Mouse (Mus musculus): ENCODE measurements around the gene Gm13287.
"Not testable (repeated sequence)": the region's sequence is repeated elsewhere in the genome, so short reads cannot be mapped to it uniquely, and the experiment has no call there.

Gene Gm13287

DNA sequence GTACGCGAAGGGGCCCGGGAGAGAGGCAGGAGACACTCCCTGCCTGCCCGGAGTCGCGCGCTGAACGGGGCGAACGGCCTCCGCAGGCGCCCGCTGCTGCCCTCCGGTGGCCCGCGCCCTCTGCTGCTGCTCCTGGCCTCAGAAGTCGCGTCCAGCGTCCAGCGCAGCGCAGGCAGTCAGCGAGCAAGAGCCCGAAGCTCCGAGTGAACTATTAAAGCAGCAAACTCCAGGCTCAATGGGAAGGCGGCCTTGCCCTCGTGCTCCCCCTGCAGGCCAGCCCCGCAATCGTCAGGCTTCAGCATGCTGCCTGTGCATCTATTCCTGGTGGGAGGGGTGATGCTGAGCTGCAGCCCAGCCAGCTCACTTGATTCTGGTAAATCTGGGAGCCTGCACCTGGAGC lies 6.0 kb upstream of the Gm13287 start, which contains the start of gene Gm13279:
Gm13279 (plus strand) TSS at position 301 of the 400 bp plus-strand sequence.
- DNase-seq (ENCODE audit: low spot score) = not testable (repeated sequence)

- not testable (repeated sequence) for DNase-seq (ENCODE audit: low spot score)
These were observed 3.7 kb upstream of the Gm13287 start, which contains the start of gene Gm13285 for GRCm38 (mm10) chr4:88799365-88799764. Gene Gm13285, plus strand, starts transcription at chr4:88799665.

GRCm38 (mm10) chr4:88805231-88805630 lies 2.2 kb downstream of the Gm13287 start, which contains the start of gene Gm13288:
Gene Gm13288, plus strand, starts transcription at chr4:88805531.
- DNase-seq (ENCODE audit: low spot score) = not testable (repeated sequence)

- DNase-seq (ENCODE audit: low spot score) = peak; percentile 19
These were observed 2.7 kb downstream of the Gm13287 start for GRCm38 (mm10) chr4:88805761-88806160.

GRCm38 (mm10) chr4:88815928-88816327 lies 12.9 kb downstream of the Gm13287 start, which contains the start of gene Ifna7:
Gene Ifna7, plus strand, starts transcription at chr4:88816228.
- DNase-seq (ENCODE audit: low spot score) = no peak

DNA sequence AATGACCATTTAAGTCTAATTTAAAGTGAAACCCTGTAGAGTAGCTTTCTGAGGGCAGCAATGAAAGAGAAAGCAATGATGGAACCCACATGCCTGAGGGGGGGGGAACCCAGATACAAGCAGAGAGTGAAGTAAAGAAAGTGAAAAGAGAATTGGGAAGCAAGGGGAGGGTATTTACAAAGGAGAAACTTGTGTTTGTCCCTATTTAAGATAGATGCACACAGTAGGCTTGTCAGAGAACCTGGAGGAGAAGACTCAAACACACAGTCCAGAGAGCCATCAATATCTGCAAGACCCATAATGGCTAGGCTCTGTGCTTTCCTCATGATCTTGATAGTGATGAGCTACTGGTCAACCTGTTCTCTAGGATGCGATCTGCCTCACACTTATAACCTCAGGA lies 16.6 kb downstream of the Gm13287 start, which contains the start of gene Ifna11:
Ifna11 (plus strand) TSS at position 301 of the 400 bp plus-strand sequence.
- no peak for DNase-seq (ENCODE audit: low spot score)

DNA sequence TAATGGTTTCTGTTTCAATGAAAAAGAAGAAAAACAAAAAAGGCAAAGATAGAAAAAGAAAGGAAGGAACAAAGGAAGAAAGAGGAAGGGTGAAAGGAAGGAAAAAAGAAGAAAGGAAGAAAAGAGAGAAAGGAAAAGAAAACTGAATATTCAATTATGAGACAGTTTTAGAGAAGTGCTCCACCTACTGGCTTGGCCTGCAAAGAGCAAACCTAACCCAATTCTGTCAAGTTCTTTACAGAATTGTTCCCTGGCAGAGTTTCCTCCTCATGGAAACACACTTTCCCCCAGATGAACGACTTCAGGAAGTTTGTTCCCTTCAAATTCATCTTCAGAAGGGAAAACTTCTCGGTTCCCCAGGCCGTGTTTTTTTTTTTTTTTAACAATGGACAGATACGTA lies 19.9 kb downstream of the Gm13287 start:
- DNase-seq (ENCODE audit: low spot score) = no peak

- DNase-seq (ENCODE audit: low spot score) = not testable (repeated sequence)
These were observed 24.1 kb downstream of the Gm13287 start, which contains the start of gene Ifna6 for GRCm38 (mm10) chr4:88827116-88827515. Gene Ifna6, plus strand, starts transcription at chr4:88827416.

GRCm38 (mm10) chr4:88830523-88830922 lies 27.5 kb downstream of the Gm13287 start:
- peak; percentile 31 for DNase-seq (ENCODE audit: low spot score)

DNA sequence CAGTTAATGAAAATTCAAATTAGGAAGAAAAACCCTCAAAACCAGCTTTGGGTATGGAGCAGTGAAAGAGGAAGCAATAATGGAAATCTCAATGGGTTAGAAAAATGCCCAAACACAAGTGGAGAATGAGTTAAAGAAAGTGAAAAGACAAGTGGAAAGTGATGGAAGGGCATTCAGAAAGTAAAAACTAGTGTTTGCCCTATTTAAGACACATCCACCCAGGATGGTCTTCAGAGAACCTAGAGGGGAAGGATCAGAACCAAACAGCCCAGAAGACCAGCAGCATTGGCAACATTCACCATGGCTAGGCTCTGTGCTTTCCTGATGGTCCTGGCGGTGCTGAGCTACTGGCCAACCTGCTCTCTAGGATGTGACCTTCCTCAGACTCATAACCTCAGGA lies 32.2 kb downstream of the Gm13287 start, which contains the start of gene Ifna5:
Ifna5 (plus strand) TSS at position 301 of the 400 bp plus-strand sequence.
- not testable (repeated sequence) for DNase-seq (ENCODE audit: low spot score)

- no peak for DNase-seq (ENCODE audit: low spot score)
These were observed 35.8 kb downstream of the Gm13287 start for GRCm38 (mm10) chr4:88838828-88839227.

DNA sequence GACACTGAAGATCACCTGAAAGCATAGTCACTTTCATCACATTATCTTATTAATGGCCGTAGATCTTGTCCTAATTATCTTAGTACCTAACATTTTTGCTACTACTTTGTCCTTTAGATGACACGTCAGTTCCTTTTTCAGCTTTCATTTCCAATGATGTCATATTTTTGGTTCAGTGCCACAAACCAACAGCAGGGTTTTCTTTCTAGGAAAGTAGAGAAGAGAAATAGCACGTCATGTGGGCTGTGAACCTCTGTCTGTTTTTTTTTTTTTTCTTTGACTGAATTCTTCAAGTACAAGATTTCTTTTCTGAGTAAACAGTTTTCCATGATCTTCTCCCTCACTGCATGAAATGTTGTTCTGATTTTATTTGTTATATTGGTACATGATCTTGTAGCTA lies 37.0 kb downstream of the Gm13287 start:
- no peak for DNase-seq (ENCODE audit: low spot score)

GRCm38 (mm10) chr4:88841438-88841911 lies 38.4 kb downstream of the Gm13287 start, which contains the start of gene Ifna4:
Gene Ifna4, plus strand, starts transcription at chr4:88841861.
- no peak for DNase-seq (ENCODE audit: low spot score)

DNA sequence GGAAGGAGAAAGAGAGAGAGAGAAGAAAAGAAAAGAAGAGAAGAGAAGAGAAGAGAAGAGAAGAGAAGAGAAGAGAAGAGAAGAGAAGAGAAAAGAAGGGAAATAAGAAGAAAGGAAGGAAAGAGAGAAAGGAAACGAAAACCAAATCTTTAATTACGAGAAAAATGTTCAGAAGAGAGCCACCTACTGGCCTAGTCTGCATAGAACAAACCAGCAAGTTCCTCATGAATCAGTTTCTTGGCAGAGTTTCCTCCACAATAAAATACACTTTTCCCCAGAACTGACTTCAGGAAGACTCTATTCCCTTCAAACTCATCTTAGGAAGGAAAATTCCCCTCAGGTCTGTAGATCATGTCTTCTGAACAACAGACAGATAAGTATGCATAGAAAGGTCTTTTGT lies 42.3 kb downstream of the Gm13287 start:
- DNase-seq (ENCODE audit: low spot score) = no peak

DNA sequence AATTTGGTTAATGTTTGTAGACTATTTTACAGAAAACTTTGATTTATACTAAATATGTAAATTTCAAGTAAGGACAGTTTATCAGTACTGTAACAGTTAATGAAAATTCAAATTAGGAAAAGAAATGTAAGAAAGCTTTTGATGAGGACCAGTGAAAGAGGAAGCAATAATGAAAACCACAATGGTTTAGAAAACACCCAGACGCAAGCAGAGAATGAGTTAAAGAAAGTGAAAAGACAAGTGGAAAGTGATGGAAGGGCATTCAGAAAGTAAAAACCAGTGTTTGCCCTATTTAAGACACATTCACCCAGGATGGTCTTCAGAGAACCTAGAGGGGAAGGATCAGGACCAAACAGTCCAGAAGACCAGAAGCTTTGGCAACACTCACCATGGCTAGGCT lies 46.6 kb downstream of the Gm13287 start, which contains the start of gene Ifna1:
Ifna1 (plus strand) TSS at position 390 of the 400 bp plus-strand sequence.
- DNase-seq (ENCODE audit: low spot score) = no peak

DNA sequence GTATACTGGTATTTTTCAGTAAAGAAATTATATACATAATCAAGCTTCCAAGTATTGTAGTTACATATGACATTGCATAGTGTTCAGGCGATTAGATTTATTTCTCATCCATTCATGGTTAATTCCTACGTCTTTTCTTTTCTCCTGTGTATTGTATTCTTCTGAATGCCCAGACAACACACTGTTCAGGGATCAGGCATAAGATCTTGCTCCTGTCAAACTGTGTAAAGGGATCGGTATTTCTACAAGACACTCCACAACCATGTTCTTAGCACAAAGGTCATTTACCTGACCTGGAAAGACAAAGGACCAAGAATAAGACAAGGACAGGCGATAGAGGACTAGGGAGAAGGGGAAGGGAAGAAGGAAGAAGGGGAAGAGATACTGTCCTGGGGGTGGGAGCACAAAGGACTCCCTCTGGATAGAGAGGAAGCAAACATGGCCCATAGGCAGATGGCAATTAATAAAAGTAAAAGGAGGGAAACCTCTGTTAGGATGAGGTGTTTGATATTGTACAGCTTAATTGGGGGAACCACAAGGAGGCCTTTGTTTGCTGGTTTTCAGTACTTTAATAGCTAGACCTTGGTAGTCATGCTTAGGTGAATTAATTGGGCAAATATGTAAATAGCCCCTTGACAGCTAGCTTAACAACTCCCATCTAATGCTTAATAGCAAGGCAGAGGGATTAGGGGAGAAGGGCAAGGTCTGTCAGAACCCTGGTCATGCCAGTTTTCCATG lies 48.1 kb downstream of the Gm13287 start:
- DNase-seq (ENCODE audit: low spot score) = no peak

Data from T-cell, adult 2 months (primary cell).